Mouse (Mus musculus) heart, postnatal 0 days (tissue): ENCODE measurements at regions not wholly inside any gene's neighbourhood (a gene's known extent, or its start where the extent isn't known, plus 50 kb on each side); places are given as distances from the start of the nearest gene placed in this dataset.

Experiments used
- CTCF ChIP-seq: IDR thresholded peaks from 2 replicates; pipeline ENCODE4 v1.5.1; 2016; ENCODE audit warnings: antibody characterized with exemption, control low read depth, low read depth
- EP300 ChIP-seq: IDR thresholded peaks from 2 replicates; pipeline ENCODE4 v1.6.1; 2016; ENCODE audit warnings: antibody characterized with exemption, low read depth

DNA sequence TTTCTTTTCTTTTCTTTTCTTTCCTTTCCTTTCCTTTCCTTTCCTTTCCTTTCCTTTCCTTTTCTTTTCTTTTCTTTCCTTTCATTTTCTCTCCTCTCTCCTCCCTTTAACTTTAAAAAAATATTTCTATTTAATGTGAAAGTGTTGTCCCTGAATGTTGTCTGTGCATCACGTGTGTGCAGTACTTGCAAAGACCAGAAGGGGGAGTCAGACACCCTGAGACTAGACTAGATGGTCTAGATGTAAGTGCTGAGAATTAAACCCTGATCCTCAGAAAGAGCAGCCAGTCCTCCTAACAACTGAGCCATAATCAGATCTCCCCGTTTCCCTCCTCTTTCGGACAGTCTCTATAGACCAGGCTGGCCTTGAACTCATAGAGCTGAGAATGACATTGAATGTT lies 151.7 kb downstream of the Mtx2 start:
- TF ChIP-seq CTCF: no peak
- no peak for TF ChIP-seq EP300
